Mouse (Mus musculus): ENCODE results near the gene Ttc38. TPM values are rescaled to one million over a fixed set of nuclear protein-coding genes. Genes with fewer than 3 reads are reported as not detected.

Ttc38 gene
- polyA plus RNA-seq, 1 experiment from 2014 or later: 2.9 TPM

- peak overlapping the region; percentile 84 for H3K4me2 ChIP-seq (replicated peaks; ENCODE audit: low read depth, low read length)
- peaks cover 2% of the 10 kb centered on the region; the same call in 1 of the 2 replicates for H3K4me1 ChIP-seq (replicated peaks; ENCODE audit: control insufficient read depth, insufficient read depth, low read length)
- no peaks in the 10 kb centered on the region for H3K9me3 ChIP-seq (ENCODE audit: control insufficient read depth, low read length)
- peak overlapping the region; percentile 79 for H3K9ac ChIP-seq (ENCODE audit: low read depth, low read length)
- DNase-seq (ENCODE audit: low spot score) (no peak), ATAC-seq (ENCODE audit: low FRiP score) (peak; percentile 90)
- H3K27ac ChIP-seq (ENCODE audit: low read depth, low read length): peak overlapping the region; percentile 61
- WGBS: 6% methylated on average over 35 of the region's 36 CpGs
- H3K4me3 ChIP-seq (ENCODE audit: low read depth, low read length): peak overlapping the region; percentile 80
- H3K36me3 ChIP-seq (ENCODE audit: control insufficient read depth, insufficient read depth, low read length): no peaks in the 10 kb centered on the region
- no peaks in the 10 kb centered on the region for H3K27me3 ChIP-seq (ENCODE audit: control insufficient read depth, insufficient read depth, low read length)
Measured at GRCm38 (mm10) chr15:85810806-85811521, 21.1 kb upstream of the Ttc38 start.

GRCm38 (mm10) chr15:85811535-85812277, 20.4 kb upstream of the Ttc38 start, which contains the start of gene Cdpf1:
Gene Cdpf1 (minus strand): TSS chr15:85811697.
- Histone ChIP-seq H3K27me3 (ENCODE audit: control insufficient read depth, insufficient read depth, low read length) (no peaks in the 10 kb centered on the region), H3K4me2 (replicated peaks; ENCODE audit: low read depth, low read length) (peak within 1 kb of the TSS; percentile 84), H3K4me3 (ENCODE audit: low read depth, low read length) (peak within 1 kb of the TSS; percentile 80), H3K27ac (ENCODE audit: low read depth, low read length) (peak within 1 kb of the TSS; percentile 61), H3K9ac (ENCODE audit: low read depth, low read length) (peak within 1 kb of the TSS; percentile 79), H3K9me3 (ENCODE audit: control insufficient read depth, low read length) (no peaks in the 10 kb centered on the region), H3K36me3 (ENCODE audit: control insufficient read depth, insufficient read depth, low read length) (no peaks in the 10 kb centered on the region), H3K4me1 (replicated peaks; ENCODE audit: control insufficient read depth, insufficient read depth, low read length) (peaks cover 2% of the 10 kb centered on the region; the same call in 1 of the 2 replicates)
- ATAC-seq (ENCODE audit: low FRiP score): peak; percentile 94
- peak; percentile 99 for DNase-seq (ENCODE audit: low spot score)
- WGBS: 4% methylated on average over 32 of the region's 36 CpGs

GRCm38 (mm10) chr15:85813428-85813827, 18.7 kb upstream of the Ttc38 start:
- no peak overlapping the region for H3K9ac ChIP-seq (ENCODE audit: low read depth, low read length)
- DNase-seq (ENCODE audit: low spot score): no peak
- WGBS: 76% methylated on average over 10 of the region's 10 CpGs
- H3K4me3 ChIP-seq (ENCODE audit: low read depth, low read length): no peak overlapping the region
- H3K4me2 ChIP-seq (replicated peaks; ENCODE audit: low read depth, low read length): no peak overlapping the region
- no peaks in the 10 kb centered on the region for H3K9me3 ChIP-seq (ENCODE audit: control insufficient read depth, low read length)
- no peaks in the 10 kb centered on the region for H3K36me3 ChIP-seq (ENCODE audit: control insufficient read depth, insufficient read depth, low read length)
- H3K27me3 ChIP-seq (ENCODE audit: control insufficient read depth, insufficient read depth, low read length): no peaks in the 10 kb centered on the region
- H3K27ac ChIP-seq (ENCODE audit: low read depth, low read length): no peak overlapping the region
- ATAC-seq (ENCODE audit: low FRiP score): no peak
- peaks cover 2% of the 10 kb centered on the region; the same call in 1 of the 2 replicates for H3K4me1 ChIP-seq (replicated peaks; ENCODE audit: control insufficient read depth, insufficient read depth, low read length)

GRCm38 (mm10) chr15:85821203-85822010, 10.7 kb upstream of the Ttc38 start, which contains the start of gene Pkdrej:
Gene Pkdrej (minus strand): TSS chr15:85821734.
- peak; percentile 62 for DNase-seq (ENCODE audit: low spot score)
- peaks cover 12% of the 10 kb centered on the region for H3K27me3 ChIP-seq (ENCODE audit: control insufficient read depth, insufficient read depth, low read length)
- 2% methylated on average over 56 of the region's 65 CpGs for WGBS
- H3K27ac ChIP-seq (ENCODE audit: low read depth, low read length): no peak within 1 kb of the TSS
- H3K9ac ChIP-seq (ENCODE audit: low read depth, low read length): peak within 1 kb of the TSS; percentile 66
- 0 out of 2 replicates have a peak, but pooled peaks have one; percentile 45 for ATAC-seq (ENCODE audit: low FRiP score)
- H3K36me3 ChIP-seq (ENCODE audit: control insufficient read depth, insufficient read depth, low read length): no peaks in the 10 kb centered on the region
- no peaks in the 10 kb centered on the region for H3K9me3 ChIP-seq (ENCODE audit: control insufficient read depth, low read length)
- peak within 1 kb of the TSS; percentile 90 for H3K4me2 ChIP-seq (replicated peaks; ENCODE audit: low read depth, low read length)
- H3K4me3 ChIP-seq (ENCODE audit: low read depth, low read length): peak within 1 kb of the TSS; percentile 46
- no peaks in the 10 kb centered on the region for H3K4me1 ChIP-seq (replicated peaks; ENCODE audit: control insufficient read depth, insufficient read depth, low read length)

- H3K9ac ChIP-seq (ENCODE audit: low read depth, low read length): peak overlapping the region; percentile 66; the same call in 1 of the 2 replicates
- no peak for DNase-seq (ENCODE audit: low spot score)
- no peak overlapping the region for H3K27ac ChIP-seq (ENCODE audit: low read depth, low read length)
- peak overlapping the region; percentile 90 for H3K4me2 ChIP-seq (replicated peaks; ENCODE audit: low read depth, low read length)
- peaks cover 12% of the 10 kb centered on the region for H3K27me3 ChIP-seq (ENCODE audit: control insufficient read depth, insufficient read depth, low read length)
- H3K4me3 ChIP-seq (ENCODE audit: low read depth, low read length): peak overlapping the region; percentile 46
- no peaks in the 10 kb centered on the region for H3K4me1 ChIP-seq (replicated peaks; ENCODE audit: control insufficient read depth, insufficient read depth, low read length)
- ATAC-seq (ENCODE audit: low FRiP score): no peak
- 17% methylated on average over 4 of the region's 4 CpGs for WGBS
- H3K36me3 ChIP-seq (ENCODE audit: control insufficient read depth, insufficient read depth, low read length): no peaks in the 10 kb centered on the region
- no peaks in the 10 kb centered on the region for H3K9me3 ChIP-seq (ENCODE audit: control insufficient read depth, low read length)
Measured at GRCm38 (mm10) chr15:85822011-85822359, 10.1 kb upstream of the Ttc38 start.

- ATAC-seq (ENCODE audit: low FRiP score) (no peak), DNase-seq (ENCODE audit: low spot score) (no peak)
- H3K36me3 ChIP-seq (ENCODE audit: control insufficient read depth, insufficient read depth, low read length): no peaks in the 10 kb centered on the region
- no peak overlapping the region for H3K27ac ChIP-seq (ENCODE audit: low read depth, low read length)
- H3K4me2 ChIP-seq (replicated peaks; ENCODE audit: low read depth, low read length): no peak overlapping the region
- no peak overlapping the region for H3K4me3 ChIP-seq (ENCODE audit: low read depth, low read length)
- H3K4me1 ChIP-seq (replicated peaks; ENCODE audit: control insufficient read depth, insufficient read depth, low read length): no peaks in the 10 kb centered on the region
- no peaks in the 10 kb centered on the region for H3K9me3 ChIP-seq (ENCODE audit: control insufficient read depth, low read length)
- H3K9ac ChIP-seq (ENCODE audit: low read depth, low read length): no peak overlapping the region
- H3K27me3 ChIP-seq (ENCODE audit: control insufficient read depth, insufficient read depth, low read length): peaks cover 4% of the 10 kb centered on the region
- 73% methylated on average over 5 of the region's 5 CpGs for WGBS
Measured at GRCm38 (mm10) chr15:85826676-85827075, 5.4 kb upstream of the Ttc38 start.

- no peak overlapping the region for H3K4me2 ChIP-seq (replicated peaks; ENCODE audit: low read depth, low read length)
- H3K27ac ChIP-seq (ENCODE audit: low read depth, low read length): no peak overlapping the region
- H3K4me3 ChIP-seq (ENCODE audit: low read depth, low read length): no peak overlapping the region
- no peak for DNase-seq (ENCODE audit: low spot score)
- WGBS: 90% methylated on average over 4 of the region's 4 CpGs
- ATAC-seq (ENCODE audit: low FRiP score): no peak
- no peaks in the 10 kb centered on the region for H3K36me3 ChIP-seq (ENCODE audit: control insufficient read depth, insufficient read depth, low read length)
- peaks cover 2% of the 10 kb centered on the region; the same call in 1 of the 2 replicates for H3K27me3 ChIP-seq (ENCODE audit: control insufficient read depth, insufficient read depth, low read length)
- no peaks in the 10 kb centered on the region for H3K4me1 ChIP-seq (replicated peaks; ENCODE audit: control insufficient read depth, insufficient read depth, low read length)
- no peaks in the 10 kb centered on the region for H3K9me3 ChIP-seq (ENCODE audit: control insufficient read depth, low read length)
- H3K9ac ChIP-seq (ENCODE audit: low read depth, low read length): no peak overlapping the region
Measured at GRCm38 (mm10) chr15:85828071-85828470, 4.0 kb upstream of the Ttc38 start.

- Histone ChIP-seq H3K27ac (ENCODE audit: low read depth, low read length) (no peak overlapping the region), H3K9ac (ENCODE audit: low read depth, low read length) (no peak overlapping the region), H3K36me3 (ENCODE audit: control insufficient read depth, insufficient read depth, low read length) (no peaks in the 10 kb centered on the region), H3K4me3 (ENCODE audit: low read depth, low read length) (no peak overlapping the region), H3K27me3 (ENCODE audit: control insufficient read depth, insufficient read depth, low read length) (peaks cover 2% of the 10 kb centered on the region; the same call in 1 of the 2 replicates), H3K4me2 (replicated peaks; ENCODE audit: low read depth, low read length) (no peak overlapping the region), H3K9me3 (ENCODE audit: control insufficient read depth, low read length) (no peaks in the 10 kb centered on the region), H3K4me1 (replicated peaks; ENCODE audit: control insufficient read depth, insufficient read depth, low read length) (no peaks in the 10 kb centered on the region)
- no peak for ATAC-seq (ENCODE audit: low FRiP score)
- WGBS: 78% methylated on average over 5 of the region's 5 CpGs
- DNase-seq (ENCODE audit: low spot score): no peak
Measured at GRCm38 (mm10) chr15:85829470-85829869, 2.6 kb upstream of the Ttc38 start.
